Mouse (Mus musculus): ENCODE data around the gene Sema4b.

GRCm38 (mm10) chr7:80160945-80161306 lies 25.7 kb upstream of the Sema4b start:
- TF ChIP-seq CTCF (IDR thresholded peaks at IDR 0.05; ENCODE audit: insufficient read depth, low read length) (no peak), POLR2A (IDR thresholded peaks at IDR 0.05; ENCODE audit: borderline replicate concordance, extremely low read depth, low read depth, low read length) (no peak)
